Mouse (Mus musculus): ENCODE measurements around the gene F3. TPM values are rescaled to one million over a fixed set of nuclear protein-coding genes. Genes with fewer than 3 reads are reported as not detected.
A peak's percentile ranks its signal among the peaks of the same experiment; 100 is the strongest.

Gene F3
- polyA plus RNA-seq, 1 experiment, result 4.2 TPM

GRCm38 (mm10) chr3:121715336-121715735 lies 8.0 kb upstream of the F3 start:
- Histone ChIP-seq H3K36me3 (ENCODE audit: control insufficient read depth, insufficient read depth, low read length) (no peaks in the 10 kb centered on the region), H3K4me3 (ENCODE audit: control insufficient read depth, low read depth, low read length) (no peak overlapping the region), H3K27ac (ENCODE audit: control insufficient read depth, insufficient read depth, low read depth, low read length) (no peak overlapping the region), H3K27me3 (ENCODE audit: control insufficient read depth, insufficient read depth, low read length) (no peaks in the 10 kb centered on the region), H3K4me1 (ENCODE audit: control insufficient read depth, insufficient read depth, low read length) (peaks cover 18% of the 10 kb centered on the region)
- no peak for TF ChIP-seq POLR2A (IDR thresholded peaks at IDR 0.05; ENCODE audit: control insufficient read depth, low read depth, low read length)
- no peak for TF ChIP-seq CTCF (IDR thresholded peaks at IDR 0.05; ENCODE audit: control insufficient read depth, insufficient read depth, insufficient replicate concordance, low read depth, low read length)

- TF ChIP-seq CTCF (IDR thresholded peaks at IDR 0.05; ENCODE audit: control insufficient read depth, insufficient read depth, insufficient replicate concordance, low read depth, low read length) (no peak), POLR2A (IDR thresholded peaks at IDR 0.05; ENCODE audit: control insufficient read depth, low read depth, low read length) (no peak)
- Histone ChIP-seq H3K36me3 (ENCODE audit: control insufficient read depth, insufficient read depth, low read length) (no peaks in the 10 kb centered on the region), H3K4me3 (ENCODE audit: control insufficient read depth, low read depth, low read length) (no peak overlapping the region), H3K27me3 (ENCODE audit: control insufficient read depth, insufficient read depth, low read length) (no peaks in the 10 kb centered on the region), H3K27ac (ENCODE audit: control insufficient read depth, insufficient read depth, low read depth, low read length) (0 out of 2 replicates have a peak overlapping the region, but pooled peaks have one; percentile 21), H3K4me1 (ENCODE audit: control insufficient read depth, insufficient read depth, low read length) (peaks cover 18% of the 10 kb centered on the region)
Observed at GRCm38 (mm10) chr3:121715741-121716459, 7.4 kb upstream of the F3 start.

GRCm38 (mm10) chr3:121716480-121716879 lies 6.9 kb upstream of the F3 start:
- Histone ChIP-seq H3K4me3 (ENCODE audit: control insufficient read depth, low read depth, low read length) (no peak overlapping the region), H3K36me3 (ENCODE audit: control insufficient read depth, insufficient read depth, low read length) (no peaks in the 10 kb centered on the region), H3K27ac (ENCODE audit: control insufficient read depth, insufficient read depth, low read depth, low read length) (no peak overlapping the region), H3K27me3 (ENCODE audit: control insufficient read depth, insufficient read depth, low read length) (no peaks in the 10 kb centered on the region), H3K4me1 (ENCODE audit: control insufficient read depth, insufficient read depth, low read length) (peaks cover 18% of the 10 kb centered on the region)
- TF ChIP-seq POLR2A (IDR thresholded peaks at IDR 0.05; ENCODE audit: control insufficient read depth, low read depth, low read length), result no peak
- TF ChIP-seq CTCF (IDR thresholded peaks at IDR 0.05; ENCODE audit: control insufficient read depth, insufficient read depth, insufficient replicate concordance, low read depth, low read length), result no peak

GRCm38 (mm10) chr3:121718679-121719078 lies 4.7 kb upstream of the F3 start:
- Histone ChIP-seq H3K27me3 (ENCODE audit: control insufficient read depth, insufficient read depth, low read length) (no peaks in the 10 kb centered on the region), H3K4me1 (ENCODE audit: control insufficient read depth, insufficient read depth, low read length) (peaks cover 20% of the 10 kb centered on the region), H3K27ac (ENCODE audit: control insufficient read depth, insufficient read depth, low read depth, low read length) (no peak overlapping the region; the same call in 1 of the 2 replicates), H3K4me3 (ENCODE audit: control insufficient read depth, low read depth, low read length) (peak overlapping the region; percentile 80), H3K36me3 (ENCODE audit: control insufficient read depth, insufficient read depth, low read length) (no peaks in the 10 kb centered on the region)
- no peak for TF ChIP-seq CTCF (IDR thresholded peaks at IDR 0.05; ENCODE audit: control insufficient read depth, insufficient read depth, insufficient replicate concordance, low read depth, low read length)
- no peak for TF ChIP-seq POLR2A (IDR thresholded peaks at IDR 0.05; ENCODE audit: control insufficient read depth, low read depth, low read length)

GRCm38 (mm10) chr3:121719701-121720100 lies 3.6 kb upstream of the F3 start:
- TF ChIP-seq CTCF (IDR thresholded peaks at IDR 0.05; ENCODE audit: control insufficient read depth, insufficient read depth, insufficient replicate concordance, low read depth, low read length) (no peak), POLR2A (IDR thresholded peaks at IDR 0.05; ENCODE audit: control insufficient read depth, low read depth, low read length) (no peak)
- no peaks in the 10 kb centered on the region for H3K36me3 ChIP-seq (ENCODE audit: control insufficient read depth, insufficient read depth, low read length)

GRCm38 (mm10) chr3:121720801-121721690 lies 2.3 kb upstream of the F3 start:
- no peaks in the 10 kb centered on the region for H3K36me3 ChIP-seq (ENCODE audit: control insufficient read depth, insufficient read depth, low read length)
- H3K27ac ChIP-seq (ENCODE audit: control insufficient read depth, insufficient read depth, low read depth, low read length), result no peak overlapping the region
- no peaks in the 10 kb centered on the region for H3K27me3 ChIP-seq (ENCODE audit: control insufficient read depth, insufficient read depth, low read length)
- H3K4me3 ChIP-seq (ENCODE audit: control insufficient read depth, low read depth, low read length), result no peak overlapping the region
- H3K4me1 ChIP-seq (ENCODE audit: control insufficient read depth, insufficient read depth, low read length), result peaks cover 31% of the 10 kb centered on the region
- no peak for TF ChIP-seq POLR2A (IDR thresholded peaks at IDR 0.05; ENCODE audit: control insufficient read depth, low read depth, low read length)

More at GRCm38 (mm10) chr3:121719701-121720100, 3.6 kb upstream of the F3 start:
- Histone ChIP-seq H3K4me1 (ENCODE audit: control insufficient read depth, insufficient read depth, low read length) (peaks cover 29% of the 10 kb centered on the region), H3K4me3 (ENCODE audit: control insufficient read depth, low read depth, low read length) (no peak overlapping the region), H3K27ac (ENCODE audit: control insufficient read depth, insufficient read depth, low read depth, low read length) (no peak overlapping the region), H3K27me3 (ENCODE audit: control insufficient read depth, insufficient read depth, low read length) (no peaks in the 10 kb centered on the region)

GRCm38 (mm10) chr3:121721691-121722070 lies 1.7 kb upstream of the F3 start:
- Histone ChIP-seq H3K27ac (ENCODE audit: control insufficient read depth, insufficient read depth, low read depth, low read length) (no peak overlapping the region), H3K27me3 (ENCODE audit: control insufficient read depth, insufficient read depth, low read length) (no peaks in the 10 kb centered on the region), H3K4me3 (ENCODE audit: control insufficient read depth, low read depth, low read length) (no peak overlapping the region), H3K4me1 (ENCODE audit: control insufficient read depth, insufficient read depth, low read length) (peaks cover 31% of the 10 kb centered on the region), H3K36me3 (ENCODE audit: control insufficient read depth, insufficient read depth, low read length) (no peaks in the 10 kb centered on the region)
- TF ChIP-seq POLR2A (IDR thresholded peaks at IDR 0.05; ENCODE audit: control insufficient read depth, low read depth, low read length) (no peak), CTCF (IDR thresholded peaks at IDR 0.05; ENCODE audit: control insufficient read depth, insufficient read depth, insufficient replicate concordance, low read depth, low read length) (no peak)

Data from testis, adult 2 months (tissue).